Mouse (Mus musculus) forebrain, embryonic 16.5 days (tissue): Measurements from ENCODE around the gene Scel. TPM values are rescaled to one million over a fixed set of nuclear protein-coding genes. Genes with fewer than 3 reads are reported as not detected.
A peak's percentile ranks its signal among the peaks of the same experiment; 100 is the strongest.
"Not testable (repeated sequence)": the region's sequence is repeated elsewhere in the genome, so short reads cannot be mapped to it uniquely, and the experiment has no call there.

Experiments used
- ATAC-seq: fragments of 200-750 bp; cut with Nextera tagmentation; 2 replicates; pipeline ENCODE4 v1.8.0; 2017; ENCODE audit warnings: mild to moderate bottlenecking, moderate library complexity
- H3K27ac ChIP-seq: fragments of 300-500 bp; sonication (generic); 2 replicates; pipeline ENCODE4 v1.5.1; 2014; ENCODE audit warnings: low read length, control low read depth
- H3K27me3 ChIP-seq: fragments of 300-500 bp; sonication (generic); replicated peaks from 2 replicates; pipeline ENCODE4 v1.6.1; 2014; ENCODE audit warnings: low read length; ENCODE audit not compliant: control insufficient read depth, insufficient read depth
- H3K36me3 ChIP-seq: fragments of 300-500 bp; sonication (generic); 2 replicates; pipeline ENCODE4 v1.6.1; 2014; ENCODE audit not compliant: control insufficient read depth, insufficient read depth
- H3K4me1 ChIP-seq: fragments of 300-500 bp; sonication (generic); replicated peaks from 2 replicates; pipeline ENCODE4 v1.6.1; 2014; ENCODE audit warnings: low read length; ENCODE audit not compliant: control insufficient read depth, insufficient read depth
- H3K4me2 ChIP-seq: fragments of 300-500 bp; sonication (generic); 2 replicates; pipeline ENCODE4 v1.6.1; 2014; ENCODE audit warnings: mild to moderate bottlenecking, low read length, control low read depth
- H3K4me3 ChIP-seq: fragments of 300-500 bp; sonication (generic); replicated peaks from 2 replicates; pipeline ENCODE4 v1.5.1; 2014; ENCODE audit warnings: mild to moderate bottlenecking, low read length, control low read depth
- H3K9ac ChIP-seq: fragments of 300-500 bp; sonication (generic); replicated peaks from 2 replicates; pipeline ENCODE4 v1.6.1; 2014; ENCODE audit warnings: low read depth, low read length, control low read depth
- H3K9me3 ChIP-seq: fragments of 300-500 bp; sonication (generic); 2 replicates; pipeline ENCODE4 v1.6.1; 2016; ENCODE audit warnings: low read length; ENCODE audit not compliant: control insufficient read depth
- WGBS: fragments of 180-500 bp; shearing (Covaris S2); extraction: QIAGEN DNeasy Blood & Tissue Kit; methylation state at CpG from one replicate; pipeline ENCODE4 v1.1.7; 2014; 5-methylcytosine and 5-hydroxymethylcytosine counted together
- polyA plus RNA-seq: library from polyadenylated mRNA; unstranded; fragments of >200 nt; fragmentation: Nextera tagmentation; extraction: Ambion mirVana; gene quantifications from 2 replicates; pipeline ENCODE4 v1.2.1, GENCODE M21; 2015

Gene Scel
- polyA plus RNA-seq = 0.12 TPM in 1 of 2 replicates, not detected in the other

DNA sequence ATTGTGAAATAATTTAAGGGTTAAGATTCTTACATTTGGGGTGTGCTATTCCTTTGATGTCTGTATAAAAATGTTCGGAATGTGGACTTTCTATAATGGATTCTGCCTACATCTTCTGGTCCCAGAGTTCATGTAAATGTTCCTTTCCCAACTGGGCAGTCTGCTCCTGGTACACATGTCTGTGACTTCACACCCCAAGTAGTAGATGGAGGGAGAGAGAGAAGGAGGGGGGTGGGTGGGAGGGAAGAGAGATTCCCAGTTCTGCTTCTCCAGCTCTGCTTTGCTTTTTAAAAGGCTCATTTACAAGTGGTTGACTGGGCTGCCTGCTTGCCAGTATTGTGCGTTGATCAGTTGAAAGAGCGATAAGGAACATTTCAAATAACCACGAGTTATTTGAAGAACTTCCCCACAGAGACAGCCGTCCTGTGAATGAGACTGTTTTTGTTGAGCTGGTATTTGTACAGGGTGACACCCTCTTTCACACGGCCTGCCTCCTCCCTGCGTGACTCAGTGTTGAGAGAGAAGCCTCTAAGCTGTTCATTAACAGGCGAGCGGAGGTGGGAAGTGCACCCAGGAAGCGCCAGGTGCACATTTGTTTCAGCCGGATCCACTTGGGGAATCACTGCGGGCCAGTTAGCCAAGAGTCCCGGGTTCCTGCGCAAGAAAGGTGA lies at the start of gene Scel:
Gene Scel (plus strand): TSS at position 541 of the 671 bp plus-strand sequence.
- 11% methylated on average over 14 of the region's 14 CpGs for WGBS
- Histone ChIP-seq H3K27me3 (no peaks in the 10 kb centered on the region), H3K4me2 (peak within 1 kb of the TSS; percentile 34), H3K4me1 (peaks cover 6% of the 10 kb centered on the region), H3K4me3 (0 out of 2 replicates have a peak within 1 kb of the TSS, but pooled peaks have one; percentile 8), H3K36me3 (no peaks in the 10 kb centered on the region), H3K9me3 (no peaks in the 10 kb centered on the region), H3K9ac (0 out of 2 replicates have a peak within 1 kb of the TSS, but pooled peaks have one; percentile 14), H3K27ac (no peak within 1 kb of the TSS)
- 0 out of 2 replicates have a peak, but pooled peaks have one; percentile 38 for ATAC-seq

GRCm38 (mm10) chr14:103468691-103469463 lies 44.3 kb upstream of the Scel start:
- no peak overlapping the region for H3K4me2 ChIP-seq
- WGBS = 86% methylated on average over 12 of the region's 12 CpGs
- no peak overlapping the region for H3K27ac ChIP-seq
- H3K36me3 ChIP-seq = no peaks in the 10 kb centered on the region
- no peaks in the 10 kb centered on the region for H3K9me3 ChIP-seq
- no peaks in the 10 kb centered on the region for H3K27me3 ChIP-seq
- H3K4me1 ChIP-seq = peaks cover 17% of the 10 kb centered on the region
- no peak overlapping the region for H3K4me3 ChIP-seq
- H3K9ac ChIP-seq = no peak overlapping the region
- no peak for ATAC-seq

GRCm38 (mm10) chr14:103469464-103470015 lies 43.6 kb upstream of the Scel start:
- H3K4me3 ChIP-seq = no peak overlapping the region; the same call in 1 of the 2 replicates
- H3K27ac ChIP-seq = no peak overlapping the region
- peak overlapping the region; percentile 31 for H3K4me2 ChIP-seq

DNA sequence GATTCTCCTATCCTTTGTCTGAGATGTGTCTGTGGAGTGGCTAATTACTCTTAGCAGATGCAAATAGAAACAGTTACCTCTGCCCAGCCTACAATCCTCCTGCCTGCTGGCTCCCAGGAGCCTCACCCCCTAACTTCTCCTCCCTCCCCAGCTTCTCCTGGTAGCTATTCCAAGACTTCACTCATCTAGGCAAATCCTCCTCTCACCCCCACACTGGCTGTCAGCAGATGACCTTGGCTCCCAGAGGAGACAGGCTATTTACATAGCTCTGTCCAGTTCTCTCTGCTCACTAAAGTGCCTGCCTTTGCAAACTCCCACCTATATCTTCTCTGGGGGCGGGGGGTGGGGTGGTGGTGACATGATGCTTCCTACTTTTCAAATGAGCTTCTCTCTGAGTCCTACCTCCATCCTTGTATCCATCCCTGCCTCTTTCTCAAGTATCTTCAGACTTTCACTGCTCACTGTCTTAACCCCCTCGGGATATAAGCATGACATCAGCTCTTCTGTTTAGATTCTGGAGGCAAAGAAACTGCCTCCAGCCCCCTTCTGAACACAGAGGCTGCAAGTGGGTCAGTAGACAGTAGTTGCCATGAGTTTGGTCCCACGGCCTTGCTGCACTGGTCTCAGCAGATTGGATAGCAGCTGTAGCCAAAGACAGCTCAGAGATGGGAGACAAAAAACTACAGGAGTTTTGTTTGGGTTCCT lies 41.9 kb upstream of the Scel start:
- 35% methylated on average over 3 of the region's 3 CpGs for WGBS
- H3K4me3 ChIP-seq = no peak overlapping the region
- no peak for ATAC-seq
- no peaks in the 10 kb centered on the region for H3K27me3 ChIP-seq
- H3K27ac ChIP-seq = no peak overlapping the region
- H3K9me3 ChIP-seq = no peaks in the 10 kb centered on the region
- no peak overlapping the region for H3K4me2 ChIP-seq
- no peaks in the 10 kb centered on the region for H3K36me3 ChIP-seq
- peaks cover 17% of the 10 kb centered on the region for H3K4me1 ChIP-seq
- H3K9ac ChIP-seq = no peak overlapping the region

More at GRCm38 (mm10) chr14:103469464-103470015, 43.6 kb upstream of the Scel start:
- Histone ChIP-seq H3K4me1 (peaks cover 17% of the 10 kb centered on the region), H3K9me3 (no peaks in the 10 kb centered on the region), H3K36me3 (no peaks in the 10 kb centered on the region), H3K27me3 (no peaks in the 10 kb centered on the region), H3K9ac (0 out of 2 replicates have a peak overlapping the region, but pooled peaks have one; percentile 13)
- ATAC-seq = peak; percentile 88
- WGBS = 63% methylated on average over 12 of the region's 12 CpGs

- ATAC-seq = peak; percentile 63
- 38% methylated on average over 7 of the region's 7 CpGs for WGBS
- Histone ChIP-seq H3K27ac (peak overlapping the region; percentile 12; the same call in 1 of the 2 replicates), H3K9me3 (no peaks in the 10 kb centered on the region), H3K36me3 (no peaks in the 10 kb centered on the region), H3K4me2 (no peak overlapping the region), H3K4me1 (peaks cover 17% of the 10 kb centered on the region), H3K9ac (no peak overlapping the region), H3K4me3 (no peak overlapping the region), H3K27me3 (no peaks in the 10 kb centered on the region)
These were observed 41.2 kb upstream of the Scel start for GRCm38 (mm10) chr14:103471806-103472553.

DNA sequence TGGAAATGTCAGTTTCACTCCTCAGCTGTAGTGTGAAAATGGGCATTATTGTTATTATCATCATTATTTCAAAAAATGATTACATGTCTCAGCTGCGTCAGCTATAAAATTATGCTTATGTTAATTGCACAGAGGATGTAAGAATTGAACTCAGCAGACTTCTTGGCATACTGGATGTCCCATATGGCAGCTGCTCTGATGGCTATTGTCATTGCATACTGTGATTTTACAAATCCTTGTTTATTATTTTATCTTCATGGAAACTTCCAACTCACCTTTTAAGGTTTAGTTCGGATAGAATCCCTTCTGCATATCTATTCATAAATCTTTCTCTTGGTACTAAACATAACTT lies 40.6 kb upstream of the Scel start:
- no peaks in the 10 kb centered on the region for H3K9me3 ChIP-seq
- peaks cover 17% of the 10 kb centered on the region for H3K4me1 ChIP-seq
- H3K9ac ChIP-seq = no peak overlapping the region
- H3K36me3 ChIP-seq = no peaks in the 10 kb centered on the region
- no peak overlapping the region for H3K4me3 ChIP-seq
- no peak overlapping the region for H3K4me2 ChIP-seq
- H3K27ac ChIP-seq = peak overlapping the region; percentile 12; the same call in 1 of the 2 replicates
- ATAC-seq = peak; percentile 31
- no peaks in the 10 kb centered on the region for H3K27me3 ChIP-seq
- 50% methylated on average over 2 of the region's 2 CpGs for WGBS

- H3K4me2 ChIP-seq = no peak overlapping the region
- WGBS = 84% methylated on average over 7 of the region's 7 CpGs
- H3K4me1 ChIP-seq = peaks cover 18% of the 10 kb centered on the region
- no peaks in the 10 kb centered on the region for H3K9me3 ChIP-seq
- H3K27me3 ChIP-seq = no peaks in the 10 kb centered on the region
- H3K9ac ChIP-seq = no peak overlapping the region
- no peak overlapping the region for H3K4me3 ChIP-seq
- H3K27ac ChIP-seq = no peak overlapping the region
- no peak for ATAC-seq
- H3K36me3 ChIP-seq = no peaks in the 10 kb centered on the region
These were observed 37.8 kb upstream of the Scel start for GRCm38 (mm10) chr14:103475312-103475711.

- H3K4me2 ChIP-seq, H3K27ac ChIP-seq, H3K9ac ChIP-seq, H3K4me3 ChIP-seq, H3K36me3 ChIP-seq, ATAC-seq, H3K27me3 ChIP-seq, H3K9me3 ChIP-seq: not testable (repeated sequence)
- WGBS = 85% methylated on average over 3 of the region's 3 CpGs
- peaks cover 16% of the 10 kb centered on the region for H3K4me1 ChIP-seq
These were observed 36.9 kb upstream of the Scel start for GRCm38 (mm10) chr14:103476232-103476631.
